Mouse (Mus musculus): ENCODE data around the gene Cavin3. TPM values are rescaled to one million over a fixed set of nuclear protein-coding genes. Genes with fewer than 3 reads are reported as not detected.
"Not testable (repeated sequence)": the region's sequence is repeated elsewhere in the genome, so short reads cannot be mapped to it uniquely, and the experiment has no call there.

Gene Cavin3
- total RNA-seq, 2 experiments from 2014 or later = 20.8 to 22.6 TPM

- intact Hi-C loops (cut with DNase I) = no loop called here
- DNase-seq (ENCODE audit: low spot score in 2 of 2) = no peak
These were observed 2.9 kb upstream of the Cavin3 start for GRCm38 (mm10) chr7:105485029-105485428.

- DNase-seq (ENCODE audit: low spot score in 2 of 2) = no peak
- intact Hi-C loops (cut with DNase I) = loop anchor here (5.0 kb wide), 1 partner anchor 330 kb away; the partner anchor contains the start of gene Mrpl17
These were observed 326 bp upstream of the Cavin3 start for GRCm38 (mm10) chr7:105482426-105482825.

- intact Hi-C loops (cut with DNase I) = loop anchor here (5.0 kb wide), 1 partner anchor 331 kb away; the partner anchor contains the start of gene Mrpl17
These were observed 1.3 kb downstream of the Cavin3 start for GRCm38 (mm10) chr7:105480561-105481504.

GRCm38 (mm10) chr7:105480081-105480480 is 2.0 kb downstream of the Cavin3 start:
- intact Hi-C loops (cut with DNase I) = loop anchor here (5.0 kb wide), 1 partner anchor 332 kb away; the partner anchor contains the start of gene Mrpl17
- no peak for DNase-seq (ENCODE audit: low spot score in 2 of 2)

More at GRCm38 (mm10) chr7:105480561-105481504, 1.3 kb downstream of the Cavin3 start:
- peak in 1 of 2 experiments; percentile 14 for DNase-seq (ENCODE audit: low spot score in 2 of 2)

- no peak for DNase-seq (ENCODE audit: low spot score in 2 of 2)
- intact Hi-C loops (cut with DNase I) = loop anchor here (5.0 kb wide), 1 partner anchor 307 kb away; no protein-coding TSS in a partner anchor
These were observed 2.9 kb downstream of the Cavin3 start for GRCm38 (mm10) chr7:105479232-105479631.

- DNase-seq (ENCODE audit: low spot score in 2 of 2) = no peak
- intact Hi-C loops (cut with DNase I) = loop anchor here (1.0 to 5.0 kb wide), 2 partner anchors 37 to 306 kb away; no protein-coding TSS in a partner anchor
These were observed 3.8 kb downstream of the Cavin3 start for GRCm38 (mm10) chr7:105478344-105478743.

GRCm38 (mm10) chr7:105477841-105478240 is 4.3 kb downstream of the Cavin3 start:
- intact Hi-C loops (cut with DNase I) = loop anchor here (1.0 to 5.0 kb wide), 2 partner anchors 37 to 306 kb away; no protein-coding TSS in a partner anchor

GRCm38 (mm10) chr7:105477433-105477700 is 4.7 kb downstream of the Cavin3 start:
- no peak for DNase-seq (ENCODE audit: low spot score in 2 of 2)
- intact Hi-C loops (cut with DNase I) = loop anchor here (5.0 kb wide), 1 partner anchor 305 kb away; no protein-coding TSS in a partner anchor

More at GRCm38 (mm10) chr7:105477841-105478240, 4.3 kb downstream of the Cavin3 start:
- DNase-seq (ENCODE audit: low spot score in 2 of 2) = peak; percentile 67 to 82

GRCm38 (mm10) chr7:105476683-105477432 is 5.2 kb downstream of the Cavin3 start:
- DNase-seq (ENCODE audit: low spot score in 2 of 2) = no peak
- intact Hi-C loops (cut with DNase I) = loop anchor here (5.0 kb wide), 1 partner anchor 305 kb away; no protein-coding TSS in a partner anchor

GRCm38 (mm10) chr7:105475396-105475949 is 6.6 kb downstream of the Cavin3 start:
- no peak for DNase-seq (ENCODE audit: low spot score in 2 of 2)
- intact Hi-C loops (cut with DNase I) = loop anchor here (2.0 to 5.0 kb wide), 2 partner anchors 63 to 303 kb away; no protein-coding TSS in a partner anchor

GRCm38 (mm10) chr7:105474771-105475315 is 7.3 kb downstream of the Cavin3 start:
- no peak for DNase-seq (ENCODE audit: low spot score in 2 of 2)
- intact Hi-C loops (cut with DNase I) = loop anchor here (2.0 to 5.0 kb wide), 2 partner anchors 62 to 303 kb away; no protein-coding TSS in a partner anchor

- DNase-seq (ENCODE audit: low spot score in 2 of 2) = peak in 1 of 2 experiments; percentile 43
- intact Hi-C loops (cut with DNase I) = no loop called here
These were observed 9.5 kb downstream of the Cavin3 start for GRCm38 (mm10) chr7:105472607-105473006.

- intact Hi-C loops (cut with DNase I) = loop anchor here (1.0 to 5.0 kb wide), 4 partner anchors 22 to 49 kb away; partner anchors contain the start of gene Cckbr
- DNase-seq (ENCODE audit: low spot score in 2 of 2) = peak; percentile 69 to 96
These were observed 16.6 kb downstream of the Cavin3 start for GRCm38 (mm10) chr7:105465505-105465904.

GRCm38 (mm10) chr7:105458546-105458945 is 23.6 kb downstream of the Cavin3 start:
- intact Hi-C loops (cut with DNase I) = no loop called here
- DNase-seq (ENCODE audit: low spot score in 2 of 2) = no peak

- DNase-seq (ENCODE audit: low spot score in 2 of 2); intact Hi-C loops (cut with DNase I): not testable (repeated sequence)
These were observed 28.8 kb downstream of the Cavin3 start for GRCm38 (mm10) chr7:105453345-105453744.

GRCm38 (mm10) chr7:105445076-105445475 is 37.0 kb downstream of the Cavin3 start:
- intact Hi-C loops (cut with DNase I) = no loop called here
- no peak for DNase-seq (ENCODE audit: low spot score in 2 of 2)

- DNase-seq (ENCODE audit: low spot score in 2 of 2) = no peak
- intact Hi-C loops (cut with DNase I) = no loop called here
These were observed 40.7 kb downstream of the Cavin3 start for GRCm38 (mm10) chr7:105441426-105441825.

- intact Hi-C loops (cut with DNase I) = loop anchor here (2.0 kb wide), 1 partner anchor 27 kb away; no protein-coding TSS in a partner anchor
- peak; percentile 53 to 83 for DNase-seq (ENCODE audit: low spot score in 2 of 2)
These were observed 43.9 kb downstream of the Cavin3 start for GRCm38 (mm10) chr7:105437979-105438772.

All from left cerebral cortex, postnatal 25 days (tissue).